21 mouse cellular contexts compared by ENCODE assay signal in the genomic region with DNA sequence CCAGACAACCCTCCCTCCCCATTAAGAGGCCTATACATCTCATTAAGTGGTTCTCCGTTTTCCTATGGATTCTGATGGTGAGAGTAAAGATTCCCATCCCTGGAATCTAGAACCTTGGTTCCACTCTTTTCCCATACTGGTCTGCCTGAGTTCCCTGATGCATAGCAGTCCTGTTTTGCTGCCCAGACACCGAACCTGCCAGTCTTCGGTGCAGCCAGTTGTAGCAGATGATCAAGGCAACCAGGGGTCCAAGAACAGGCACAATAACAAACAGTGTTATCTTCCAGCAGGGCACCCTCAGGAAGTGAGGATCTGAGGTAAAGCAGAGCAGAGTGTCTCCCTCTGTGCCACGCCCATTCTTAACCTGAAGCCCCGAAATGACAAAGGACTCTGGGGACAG. TPM values are rescaled to one million over a fixed set of nuclear protein-coding genes. Genes with fewer than 3 reads are reported as not detected.
"Had no signal": no experiment of that assay in that cellular context is flagged by ENCODE, and none has a peak within 500 bp of the region (broad histone marks: within the 10 kb centered on the region; RNA-seq: fewer than 3 reads in every experiment).

No protein-coding gene starts in this region.

- H3K27me3 ChIP-seq: kidney, embryonic 15.5 days; liver, embryonic 15.5 days had no signal

- H3K4me1 ChIP-seq: limb, embryonic 10.5 days; liver, embryonic 15.5 days had no signal

- ATAC-seq: lung, postnatal 0 days; midbrain, embryonic 16.5 days had no signal

- H3K9ac ChIP-seq: kidney, embryonic 15.5 days; liver, embryonic 15.5 days had no signal

- H3K36me3 ChIP-seq: liver, embryonic 15.5 days had no signal

- H3K9me3 ChIP-seq: kidney, embryonic 15.5 days; limb, embryonic 10.5 days; liver, embryonic 15.5 days had no signal

- DNase-seq: kidney, postnatal 14 days; lung, adult 2 months; lung, postnatal 36 days; spleen, adult 18-20 months; thymus, adult 18-20 months; thymus, postnatal 14 days had no signal

- H3K4me2 ChIP-seq: kidney, embryonic 15.5 days; liver, embryonic 11.5 days; liver, embryonic 15.5 days had no signal

- H3K27ac ChIP-seq: kidney, embryonic 15.5 days; left cerebral cortex, adult 2 months; limb, embryonic 10.5 days; liver, embryonic 15.5 days had no signal

- H3K4me3 ChIP-seq: kidney, embryonic 15.5 days; left cerebral cortex, adult 2 months; limb, embryonic 10.5 days; liver, embryonic 15.5 days had no signal

RNA-seq across cellular contexts. Expression of a gene that starts 11.1 kb away (rescaled TPM):
- total RNA-seq: megakaryocyte progenitor cell, adult 5-6 weeks; neutrophil, adult 5-6 weeks had no signal
- polyA plus RNA-seq: large intestine, adult 2 months; limb, embryonic 14.5 days; liver, embryonic 11.5 days; liver, embryonic 15.5 days; lung, adult 2 months had no signal

RNA-seq across cellular contexts. Expression of a gene that starts 11.2 kb away (rescaled TPM):
- total RNA-seq: neutrophil, adult 5-6 weeks had no signal

RNA-seq across cellular contexts. Expression of a gene that starts 22.8 kb away (rescaled TPM):
- total RNA-seq: megakaryocyte progenitor cell, adult 5-6 weeks; neutrophil, adult 5-6 weeks had no signal
- polyA plus RNA-seq: large intestine, adult 2 months; liver, embryonic 15.5 days had no signal

RNA-seq across cellular contexts. Expression of a gene that starts 31.1 kb away (rescaled TPM):
- total RNA-seq: layer of hippocampus, postnatal 14 days; left cerebral cortex, adult 2 months; left cerebral cortex, postnatal 14 days; megakaryocyte progenitor cell, adult 5-6 weeks had no signal
- polyA plus RNA-seq: kidney, embryonic 15.5 days; large intestine, adult 2 months; limb, embryonic 10.5 days; liver, embryonic 11.5 days; liver, embryonic 15.5 days; neural tube, embryonic 11.5 days; stomach, embryonic 14.5 days had no signal
